Mouse (Mus musculus) hindbrain, embryonic 12.5 days (tissue): ENCODE data around the gene Nkx2-1. TPM values are rescaled to one million over a fixed set of nuclear protein-coding genes. Genes with fewer than 3 reads are reported as not detected.
A peak's percentile ranks its signal among the peaks of the same experiment; 100 is the strongest.

Source experiments
- ATAC-seq: fragments of 200-750 bp; cut with Nextera tagmentation; 2 replicates; pipeline ENCODE4 v1.8.0; 2017; ENCODE audit warnings: moderate TSS enrichment; ENCODE audit not compliant: low FRiP score
- H3K27ac ChIP-seq: fragments of 300-500 bp; sonication (generic); 2 replicates; pipeline ENCODE4 v1.5.1; 2016; ENCODE audit warnings: mild to moderate bottlenecking
- H3K27me3 ChIP-seq: fragments of 300-500 bp; sonication (generic); 2 replicates; pipeline ENCODE4 v1.6.1; 2016; ENCODE audit warnings: mild to moderate bottlenecking
- H3K36me3 ChIP-seq: fragments of 300-500 bp; sonication (generic); 2 replicates; pipeline ENCODE4 v1.6.1; 2016; ENCODE audit warnings: mild to moderate bottlenecking
- H3K4me1 ChIP-seq: fragments of 300-500 bp; sonication (generic); 2 replicates; pipeline ENCODE4 v1.6.1; 2016
- H3K4me2 ChIP-seq: fragments of 300-500 bp; sonication (generic); replicated peaks from 2 replicates; pipeline ENCODE4 v1.6.1; 2016; ENCODE audit warnings: mild to moderate bottlenecking
- H3K4me3 ChIP-seq: fragments of 300-500 bp; sonication (generic); 2 replicates; pipeline ENCODE4 v1.5.1; 2016; ENCODE audit warnings: mild to moderate bottlenecking
- H3K9ac ChIP-seq: fragments of 300-500 bp; sonication (generic); 2 replicates; pipeline ENCODE4 v1.6.1; 2016; ENCODE audit warnings: mild to moderate bottlenecking, moderate library complexity
- H3K9me3 ChIP-seq: fragments of 300-500 bp; sonication (generic); replicated peaks from 2 replicates; pipeline ENCODE4 v1.6.1; 2016; ENCODE audit warnings: mild to moderate bottlenecking
- WGBS: fragments of 180-500 bp; shearing (Covaris S2); methylation state at CpG from one replicate; pipeline ENCODE4 v1.1.7; 2016; 5-methylcytosine and 5-hydroxymethylcytosine counted together
- polyA plus RNA-seq: library from polyadenylated mRNA; unstranded; fragments of >200 nt; fragmentation: Nextera tagmentation; extraction: Ambion mirVana; gene quantifications from 2 replicates; pipeline ENCODE4 v1.2.1, GENCODE M21; 2016

Gene Nkx2-1
- polyA plus RNA-seq, 1 experiment from 2014 or later: 0.12 TPM

DNA sequence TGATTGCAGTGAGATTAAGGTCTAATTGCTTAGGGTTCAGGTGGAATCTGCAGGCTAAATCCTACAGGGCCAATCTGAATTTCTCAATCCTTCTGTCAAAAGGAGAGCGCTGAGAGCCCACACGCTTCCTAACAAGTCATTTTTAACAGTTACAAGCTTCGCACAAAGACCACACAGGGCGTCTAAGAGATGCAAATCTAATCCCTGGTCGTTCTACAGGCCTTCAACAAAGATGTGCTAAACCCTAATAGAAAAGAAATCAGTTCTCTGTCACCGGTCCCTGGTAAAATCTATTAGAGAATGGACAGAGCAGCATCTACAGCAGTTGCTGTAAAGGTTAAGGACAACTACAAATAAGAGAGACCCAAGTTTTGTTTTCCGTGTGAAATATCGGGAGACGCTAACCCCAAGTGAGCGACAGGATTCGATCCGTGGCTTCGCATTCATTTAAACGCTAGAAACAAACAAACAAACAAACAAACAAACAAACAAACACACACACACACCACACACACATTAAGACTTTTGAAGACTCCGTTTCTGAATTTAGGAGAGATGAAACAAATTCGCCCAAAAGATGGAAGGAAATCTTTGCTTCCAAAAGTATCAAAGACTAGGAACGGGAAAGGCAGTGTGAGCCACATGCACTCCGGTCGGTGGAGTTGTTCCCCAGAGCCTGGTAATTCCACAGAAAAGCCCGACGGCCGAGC, 16.2 kb downstream of the Nkx2-1 start:
- Histone ChIP-seq H3K4me3 (no peak overlapping the region), H3K4me2 (no peak overlapping the region), H3K9me3 (no peaks in the 10 kb centered on the region), H3K4me1 (0 out of 2 replicates have a peak, but pooled peaks cover 3% of the 10 kb centered on the region), H3K9ac (no peak overlapping the region), H3K27me3 (peaks cover 90% of the 10 kb centered on the region), H3K27ac (no peak overlapping the region), H3K36me3 (no peaks in the 10 kb centered on the region)
- 1% methylated on average over 22 of the region's 22 CpGs for WGBS
- no peak for ATAC-seq

- no peak for ATAC-seq
- Histone ChIP-seq H3K36me3 (no peaks in the 10 kb centered on the region), H3K4me1 (0 out of 2 replicates have a peak, but pooled peaks cover 3% of the 10 kb centered on the region), H3K27ac (no peak overlapping the region), H3K4me2 (no peak overlapping the region; the same call in 1 of the 2 replicates), H3K4me3 (peak overlapping the region; percentile 4; the same call in 1 of the 2 replicates), H3K27me3 (peaks cover 92% of the 10 kb centered on the region), H3K9me3 (no peaks in the 10 kb centered on the region), H3K9ac (no peak overlapping the region)
- WGBS: under 1% methylated on average over 30 of the region's 30 CpGs
Measured at GRCm38 (mm10) chr12:56519738-56520191, 16.9 kb downstream of the Nkx2-1 start.

DNA sequence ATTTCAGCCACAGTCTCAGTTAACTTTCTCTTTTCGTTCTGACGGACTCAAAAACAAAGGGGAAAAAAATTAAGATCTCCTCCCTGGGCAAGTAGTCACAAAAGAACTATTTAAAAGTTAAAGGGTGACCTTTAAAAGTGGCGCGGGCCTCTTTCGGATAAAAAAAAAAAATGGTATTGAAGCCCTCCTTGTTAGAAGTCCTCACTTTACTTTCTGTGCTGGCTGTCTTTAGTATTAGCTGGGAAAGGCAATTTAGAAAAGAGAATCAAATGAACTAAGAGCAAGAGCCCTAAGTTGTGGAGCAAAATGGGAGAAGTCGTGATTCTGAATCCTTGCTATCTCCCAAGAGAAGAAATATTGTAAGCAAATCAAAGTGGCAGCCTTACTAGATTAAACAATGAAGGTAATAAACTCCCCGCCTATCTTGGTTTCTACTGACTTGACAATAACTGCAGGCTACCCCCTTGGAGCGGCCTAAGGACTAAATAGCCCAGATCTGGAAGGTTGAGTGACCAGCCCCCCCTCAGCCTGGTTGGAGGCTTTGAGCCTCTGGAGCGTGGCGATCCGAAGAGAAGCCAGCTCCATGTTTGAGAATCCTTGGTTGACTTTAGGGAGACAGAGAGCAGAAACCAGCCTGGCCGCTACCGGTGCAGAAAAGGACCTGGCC, 17.5 kb downstream of the Nkx2-1 start:
- H3K36me3 ChIP-seq: no peaks in the 10 kb centered on the region
- H3K27ac ChIP-seq: no peak overlapping the region
- H3K27me3 ChIP-seq: peaks cover 92% of the 10 kb centered on the region
- ATAC-seq: no peak
- no peak overlapping the region for H3K4me3 ChIP-seq
- H3K4me1 ChIP-seq: 0 out of 2 replicates have a peak, but pooled peaks cover 3% of the 10 kb centered on the region
- 19% methylated on average over 13 of the region's 13 CpGs for WGBS
- no peaks in the 10 kb centered on the region for H3K9me3 ChIP-seq
- H3K4me2 ChIP-seq: no peak overlapping the region; the same call in 1 of the 2 replicates
- no peak overlapping the region for H3K9ac ChIP-seq

- H3K4me3 ChIP-seq: no peak overlapping the region
- no peaks in the 10 kb centered on the region for H3K36me3 ChIP-seq
- 58% methylated on average over 5 of the region's 5 CpGs for WGBS
- H3K4me2 ChIP-seq: no peak overlapping the region
- no peak overlapping the region for H3K27ac ChIP-seq
- peaks cover 92% of the 10 kb centered on the region for H3K27me3 ChIP-seq
- no peaks in the 10 kb centered on the region for H3K9me3 ChIP-seq
- no peak for ATAC-seq
- H3K9ac ChIP-seq: no peak overlapping the region
- H3K4me1 ChIP-seq: 0 out of 2 replicates have a peak, but pooled peaks cover 3% of the 10 kb centered on the region
Measured at GRCm38 (mm10) chr12:56518221-56518620, 18.5 kb downstream of the Nkx2-1 start.

DNA sequence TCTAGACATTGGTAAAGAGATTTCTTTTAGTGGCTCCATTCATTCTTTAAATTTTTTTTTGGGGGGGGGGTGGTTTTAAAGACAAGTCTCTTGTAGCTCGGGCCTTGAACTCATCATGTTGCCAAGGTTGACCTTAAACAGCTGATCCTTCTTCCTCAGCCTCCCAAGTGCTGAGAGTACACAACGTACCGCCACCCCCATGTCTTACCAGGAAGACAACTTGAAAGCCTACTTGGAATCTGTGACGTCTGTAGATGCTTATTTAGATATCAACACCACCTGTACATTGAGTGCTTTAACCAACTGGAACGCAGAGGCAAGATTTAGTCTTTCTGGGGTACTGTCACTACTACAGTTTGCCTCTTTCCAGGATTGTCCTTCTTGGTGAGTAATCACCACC, 21.9 kb downstream of the Nkx2-1 start:
- no peak overlapping the region for H3K27ac ChIP-seq
- 94% methylated on average over 5 of the region's 5 CpGs for WGBS

GRCm38 (mm10) chr12:56508413-56508812, 28.3 kb downstream of the Nkx2-1 start:
- 48% methylated on average over 8 of the region's 8 CpGs for WGBS
- no peak for ATAC-seq

More for the DNA sequence above, 21.9 kb downstream of the Nkx2-1 start:
- H3K27me3 ChIP-seq: peaks cover 82% of the 10 kb centered on the region
- H3K4me3 ChIP-seq: no peak overlapping the region
- H3K4me2 ChIP-seq: no peak overlapping the region
- 0 out of 2 replicates have a peak, but pooled peaks cover 1% of the 10 kb centered on the region for H3K4me1 ChIP-seq
- no peak overlapping the region for H3K9ac ChIP-seq
- no peaks in the 10 kb centered on the region for H3K9me3 ChIP-seq
- no peaks in the 10 kb centered on the region for H3K36me3 ChIP-seq
- no peak for ATAC-seq

DNA sequence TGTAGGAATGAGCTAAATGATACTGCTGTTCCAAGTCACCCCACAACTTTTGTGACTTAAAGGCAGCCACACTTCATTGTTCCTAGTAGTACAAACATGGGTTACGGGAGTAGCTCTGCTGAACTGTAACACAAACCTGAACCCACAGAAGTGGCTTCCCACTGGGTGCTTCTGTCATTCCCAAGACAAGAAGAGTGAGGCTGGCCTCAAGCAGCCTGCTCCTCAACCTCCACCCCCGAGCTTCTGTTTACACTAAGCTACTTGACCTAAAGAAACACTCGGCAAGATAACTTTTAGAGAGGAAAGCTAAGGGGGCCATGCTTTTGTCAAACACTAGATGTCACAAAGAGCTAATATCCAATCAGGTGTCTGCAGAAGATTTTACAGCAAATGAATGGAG, 49.7 kb downstream of the Nkx2-1 start:
- no peak overlapping the region for H3K9ac ChIP-seq
- no peaks in the 10 kb centered on the region for H3K4me1 ChIP-seq
- H3K4me2 ChIP-seq: no peak overlapping the region
- H3K9me3 ChIP-seq: no peaks in the 10 kb centered on the region
- no peaks in the 10 kb centered on the region for H3K36me3 ChIP-seq
- H3K4me3 ChIP-seq: no peak overlapping the region
- ATAC-seq: no peak
- H3K27me3 ChIP-seq: peaks cover 37% of the 10 kb centered on the region
- WGBS: 41% methylated on average over 3 of the region's 3 CpGs
- no peak overlapping the region for H3K27ac ChIP-seq

More at GRCm38 (mm10) chr12:56508413-56508812, 28.3 kb downstream of the Nkx2-1 start:
- Histone ChIP-seq H3K36me3 (no peaks in the 10 kb centered on the region), H3K27ac (no peak overlapping the region), H3K4me1 (no peaks in the 10 kb centered on the region), H3K4me3 (no peak overlapping the region), H3K9ac (no peak overlapping the region), H3K4me2 (no peak overlapping the region), H3K27me3 (peaks cover 73% of the 10 kb centered on the region), H3K9me3 (no peaks in the 10 kb centered on the region)

- no peak overlapping the region for H3K4me2 ChIP-seq
- H3K4me1 ChIP-seq: no peaks in the 10 kb centered on the region
- WGBS: 72% methylated on average over 10 of the region's 10 CpGs
- H3K9me3 ChIP-seq: no peaks in the 10 kb centered on the region
- H3K4me3 ChIP-seq: no peak overlapping the region
- no peak for ATAC-seq
- H3K9ac ChIP-seq: no peak overlapping the region
- H3K27ac ChIP-seq: no peak overlapping the region
- H3K27me3 ChIP-seq: peaks cover 47% of the 10 kb centered on the region
- no peaks in the 10 kb centered on the region for H3K36me3 ChIP-seq
Measured at GRCm38 (mm10) chr12:56482606-56483005, 54.1 kb downstream of the Nkx2-1 start.

Other genes starting within 250 kb of the Nkx2-1 start
- gene Mbip, start 191.0 kb downstream of the Nkx2-1 start, polyA plus RNA-seq: 45.7 and 47.9 TPM in 2 replicates
- 0.55 and 1.2 TPM in 2 replicates for gene Nkx2-9, start 76.4 kb upstream of the Nkx2-1 start, polyA plus RNA-seq
- 1.2 and 2.7 TPM in 2 replicates for gene Pax9, start 154.9 kb upstream of the Nkx2-1 start, polyA plus RNA-seq